Mouse (Mus musculus): ENCODE data around the gene Fbxl17.
A peak's percentile ranks its signal among the peaks of the same experiment; 100 is the strongest.

Gene Fbxl17

DNA sequence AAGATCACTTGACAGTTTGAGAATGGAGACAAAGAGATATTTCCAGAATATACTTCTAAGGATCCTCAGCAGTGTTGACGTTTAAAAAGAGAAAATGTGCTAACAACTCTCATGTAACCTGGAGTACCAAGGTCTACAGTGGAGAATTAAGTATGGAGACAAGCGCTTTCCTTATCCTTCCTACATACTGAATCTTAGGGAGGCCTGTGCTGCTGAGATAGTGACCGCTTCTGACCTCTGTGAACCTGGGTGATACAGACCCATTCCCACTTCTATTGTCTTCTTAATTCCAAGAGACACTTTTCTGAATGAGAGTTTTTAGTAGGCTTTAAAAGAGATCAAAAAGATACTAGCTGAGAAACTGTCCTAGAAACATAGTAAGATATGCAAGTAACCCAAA lies 278.2 kb downstream of the Fbxl17 start:
- no peak for DNase-seq (ENCODE audit: low read depth, low spot score)

DNA sequence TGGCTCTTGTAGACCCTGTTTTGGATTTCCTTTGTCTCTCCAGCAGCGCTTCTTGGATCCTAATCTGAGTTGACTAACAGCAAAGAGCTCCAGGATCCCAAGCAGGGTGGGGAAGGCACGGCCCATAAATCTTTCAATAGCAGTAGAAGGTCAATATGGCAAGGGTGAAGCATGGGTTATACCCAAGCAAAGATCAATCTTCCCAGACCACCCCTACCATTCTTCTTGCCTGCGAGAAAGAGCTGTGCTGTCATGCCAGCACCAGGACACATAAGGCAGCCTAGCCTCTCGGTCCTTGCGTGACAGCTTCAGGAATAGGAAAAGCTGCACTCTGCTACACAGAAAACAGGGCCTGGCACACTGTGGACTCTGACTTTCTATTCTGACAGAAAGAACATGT lies 279.0 kb downstream of the Fbxl17 start:
- no peak for DNase-seq (ENCODE audit: low read depth, low spot score)

DNA sequence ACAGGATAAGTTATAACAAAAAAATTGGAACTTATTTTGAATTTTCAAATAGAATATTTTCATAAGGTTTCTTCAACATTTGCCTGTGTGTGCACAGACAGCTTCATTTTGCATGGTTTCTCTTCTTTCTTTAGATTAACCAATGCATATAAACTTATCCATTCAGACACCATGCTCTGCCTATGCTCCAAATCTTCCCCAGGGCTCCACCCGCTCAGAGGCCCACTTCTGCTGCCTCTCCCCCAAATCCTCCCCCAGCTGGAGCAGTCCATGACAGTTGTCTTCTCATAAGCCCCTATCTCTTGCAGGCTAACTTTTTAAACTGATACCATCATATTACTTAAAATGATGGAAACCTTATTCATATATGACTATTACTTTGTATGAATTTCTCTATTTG lies 282.8 kb downstream of the Fbxl17 start:
- DNase-seq (ENCODE audit: low read depth, low spot score) = no peak

DNA sequence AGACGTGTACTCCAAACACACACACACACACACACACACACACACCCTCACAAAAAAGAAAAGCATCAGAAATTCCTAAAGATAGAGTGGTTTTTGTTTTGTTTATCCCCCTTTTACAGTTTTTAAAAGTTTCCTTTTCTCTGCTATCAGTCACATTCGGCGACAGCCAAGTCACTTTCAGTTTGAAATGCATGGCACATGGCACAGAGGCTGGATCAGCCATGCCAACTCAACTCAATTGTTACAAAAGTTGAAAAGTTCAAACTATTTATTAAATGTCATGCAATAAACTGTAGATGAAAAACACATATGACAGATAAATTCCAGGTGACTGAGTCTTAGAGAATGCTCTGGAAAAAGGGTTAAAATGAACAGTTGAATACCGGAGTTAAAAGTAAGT lies 287.8 kb downstream of the Fbxl17 start:
- DNase-seq (ENCODE audit: low read depth, low spot score) = no peak

DNA sequence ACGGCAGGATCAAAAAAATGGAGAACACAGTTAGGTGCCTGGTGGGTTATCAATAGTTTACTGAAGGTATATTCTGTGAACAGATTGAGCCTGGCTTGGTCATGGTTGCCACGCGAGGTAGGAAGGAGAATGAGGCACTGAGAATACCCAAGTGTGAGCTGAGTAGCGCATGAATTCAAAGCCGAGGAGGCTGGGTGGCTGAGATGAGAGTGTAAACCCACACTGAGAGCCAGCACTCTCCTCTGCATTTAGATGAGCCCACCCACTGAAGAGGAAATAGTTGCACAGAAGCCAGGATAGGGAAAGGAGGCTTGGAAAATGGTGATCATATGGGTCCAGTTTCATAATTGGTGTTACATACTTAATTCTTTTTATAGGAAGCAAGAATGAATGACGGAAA lies 290.7 kb downstream of the Fbxl17 start:
- peak; percentile 64 for DNase-seq (ENCODE audit: low read depth, low spot score)

DNA sequence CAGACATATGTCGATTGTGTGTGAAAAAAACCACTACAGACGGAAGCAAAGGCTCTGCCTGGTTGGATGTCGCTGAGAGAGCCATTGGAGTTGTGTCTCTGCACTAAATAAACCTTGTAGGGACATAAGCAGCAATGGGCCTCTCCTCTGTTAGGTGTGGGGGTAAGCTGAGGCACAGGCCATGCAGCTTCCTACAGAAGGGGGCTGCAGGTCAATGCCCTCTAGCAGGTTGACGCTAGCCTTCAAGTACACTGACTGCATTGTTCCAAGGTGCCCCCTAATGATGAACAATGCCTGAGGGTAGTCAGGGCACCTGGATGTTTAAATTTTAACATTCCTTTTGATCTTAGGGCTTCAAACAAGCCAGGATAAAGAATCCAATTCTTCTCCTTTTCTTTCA lies 291.5 kb downstream of the Fbxl17 start:
- DNase-seq (ENCODE audit: low read depth, low spot score) = no peak

DNA sequence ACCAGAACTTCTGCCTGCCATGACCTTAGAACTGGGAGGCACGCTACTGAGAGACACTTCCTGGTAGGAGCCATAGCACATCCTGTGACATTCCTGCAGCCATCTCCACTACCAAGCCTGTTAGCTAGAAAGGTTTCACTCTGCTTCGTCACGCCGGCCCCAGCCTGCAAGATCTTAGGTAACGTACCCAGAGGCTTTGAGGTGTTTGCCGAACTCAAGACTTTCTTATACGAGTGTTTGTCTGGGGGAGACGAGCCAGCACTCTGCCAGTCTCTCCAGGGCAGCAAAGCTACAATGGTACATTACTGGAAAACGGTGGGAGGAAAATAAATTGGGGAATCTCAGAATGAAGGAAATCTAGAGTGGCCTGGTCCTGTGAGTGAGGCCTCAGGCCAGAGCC lies 292.1 kb downstream of the Fbxl17 start:
- no peak for DNase-seq (ENCODE audit: low read depth, low spot score)

DNA sequence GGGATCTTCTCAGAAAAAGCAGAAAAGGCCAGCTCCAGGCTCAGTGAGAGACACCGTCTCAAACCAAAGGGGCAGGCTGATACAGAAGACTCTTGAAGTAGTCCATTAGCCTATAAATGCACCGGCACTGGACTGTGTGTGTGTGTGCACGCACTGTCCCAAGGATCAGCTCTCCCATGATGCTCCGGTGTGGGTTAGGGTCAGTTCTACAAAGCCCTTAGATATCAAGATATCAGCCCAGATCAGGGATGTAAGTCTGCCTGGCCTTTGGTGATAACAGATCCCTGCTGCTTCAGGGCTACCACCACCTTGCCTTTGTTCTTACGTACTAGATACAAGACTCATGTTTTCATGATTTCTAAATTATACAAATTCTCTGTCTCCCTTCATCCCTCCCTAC lies 294.5 kb downstream of the Fbxl17 start:
- DNase-seq (ENCODE audit: low read depth, low spot score) = no peak

DNA sequence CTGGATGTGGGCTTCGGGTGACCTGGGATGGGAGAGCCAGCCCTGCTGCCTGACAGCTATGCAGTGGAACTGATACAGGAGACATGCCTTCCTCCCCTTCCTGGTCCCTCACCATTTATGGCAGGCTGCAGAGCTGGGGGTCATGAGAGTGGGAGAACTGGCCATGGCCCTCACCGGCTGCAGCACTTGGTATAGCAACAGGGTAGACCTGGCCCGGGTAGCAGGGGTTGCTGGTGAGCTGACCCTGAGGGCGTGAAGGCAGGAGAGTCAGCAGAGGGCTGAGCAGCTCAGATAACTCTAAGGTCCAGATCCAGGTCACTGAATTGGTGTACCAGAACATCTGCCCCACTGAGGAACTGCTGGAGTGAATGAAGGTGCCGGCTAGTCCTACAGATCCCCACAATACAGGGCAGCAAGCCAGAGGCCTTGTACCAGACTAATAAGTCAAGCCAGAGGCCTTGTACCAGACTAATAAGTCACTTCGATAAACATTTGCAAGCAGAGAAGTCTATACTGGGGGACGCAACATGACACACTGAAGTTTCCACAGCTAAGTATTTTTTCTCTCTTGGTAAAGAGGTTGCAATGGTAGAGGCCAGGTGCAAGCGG lies 296.1 kb downstream of the Fbxl17 start:
- no peak for DNase-seq (ENCODE audit: low read depth, low spot score)

DNA sequence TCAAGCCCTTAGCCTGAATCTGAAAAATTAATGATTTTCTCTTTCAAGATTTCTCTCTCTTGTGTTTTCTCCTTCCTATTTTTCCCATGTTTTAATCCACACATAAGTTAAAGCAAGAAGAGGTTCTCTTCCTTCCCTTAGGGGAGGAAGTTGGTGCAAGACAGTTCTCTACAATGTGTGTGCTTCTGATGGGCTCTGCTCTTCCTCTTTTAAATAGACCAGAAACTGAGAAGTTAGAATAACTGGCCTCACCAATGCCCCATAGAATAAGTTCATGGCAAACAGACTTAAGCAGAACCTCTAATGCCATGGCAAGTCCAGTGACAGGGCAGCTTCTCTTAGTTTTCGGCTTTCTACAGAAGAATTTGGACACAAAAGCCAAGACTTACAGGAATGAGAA lies 301.1 kb downstream of the Fbxl17 start:
- DNase-seq (ENCODE audit: low read depth, low spot score) = no peak

DNA sequence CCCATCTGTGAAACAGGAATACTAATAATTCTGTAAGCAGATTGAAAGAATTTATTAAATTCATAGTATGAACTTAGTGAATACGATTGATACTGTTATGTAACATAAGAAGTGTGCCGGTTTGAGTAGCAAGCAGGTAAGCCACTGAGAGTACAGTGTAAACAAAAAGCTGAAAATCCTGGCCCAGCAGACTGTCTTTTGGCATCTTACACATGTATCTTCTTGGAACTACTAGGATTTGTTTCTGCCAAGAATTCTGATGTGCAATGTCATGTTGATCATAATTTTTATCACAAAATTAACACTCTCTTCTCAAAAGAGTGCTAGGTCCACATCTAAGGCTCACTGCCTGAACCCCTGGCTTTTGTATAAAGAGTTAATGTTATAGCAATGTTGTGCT lies 304.3 kb downstream of the Fbxl17 start:
- DNase-seq (ENCODE audit: low read depth, low spot score) = no peak

DNA sequence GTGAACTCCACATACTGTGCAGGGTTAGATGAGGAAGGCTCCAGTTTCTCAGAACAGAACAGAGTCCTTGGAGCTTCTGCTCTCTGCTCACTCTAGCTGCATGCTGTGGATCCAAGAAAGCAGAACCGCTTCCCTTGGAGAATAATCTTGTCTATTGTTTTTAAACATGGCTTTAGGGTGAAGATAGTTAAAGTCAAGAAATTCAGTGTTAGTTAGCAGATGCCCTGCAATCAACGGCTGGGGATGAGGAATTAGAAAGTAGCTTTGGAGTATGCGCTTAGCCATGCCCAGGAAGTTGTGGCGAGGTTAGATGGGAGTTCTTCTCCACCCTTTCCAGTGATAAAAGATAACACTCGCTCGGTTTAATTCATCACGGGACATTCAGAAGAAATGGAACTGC lies 306.6 kb downstream of the Fbxl17 start:
- DNase-seq (ENCODE audit: low read depth, low spot score) = no peak

DNA sequence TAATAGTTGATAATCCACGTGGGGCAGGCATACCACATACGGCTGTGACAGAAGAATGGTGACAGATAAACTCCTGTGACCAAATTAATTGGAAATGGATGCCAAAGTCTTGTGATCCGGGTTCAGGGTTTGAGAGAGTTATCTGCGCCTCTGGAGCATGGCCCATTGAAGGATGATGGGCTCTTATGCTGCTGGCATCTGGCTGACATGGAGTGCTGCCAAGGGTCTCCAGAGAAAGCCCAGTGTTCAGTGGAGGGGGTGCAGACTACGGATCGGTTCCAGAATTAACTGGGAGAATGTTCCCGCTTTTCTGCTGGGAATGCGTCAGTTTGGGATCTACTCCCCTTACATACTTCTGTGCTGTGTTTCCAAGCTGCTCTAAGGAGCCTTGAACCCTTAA lies 308.5 kb downstream of the Fbxl17 start:
- DNase-seq (ENCODE audit: low read depth, low spot score) = no peak

DNA sequence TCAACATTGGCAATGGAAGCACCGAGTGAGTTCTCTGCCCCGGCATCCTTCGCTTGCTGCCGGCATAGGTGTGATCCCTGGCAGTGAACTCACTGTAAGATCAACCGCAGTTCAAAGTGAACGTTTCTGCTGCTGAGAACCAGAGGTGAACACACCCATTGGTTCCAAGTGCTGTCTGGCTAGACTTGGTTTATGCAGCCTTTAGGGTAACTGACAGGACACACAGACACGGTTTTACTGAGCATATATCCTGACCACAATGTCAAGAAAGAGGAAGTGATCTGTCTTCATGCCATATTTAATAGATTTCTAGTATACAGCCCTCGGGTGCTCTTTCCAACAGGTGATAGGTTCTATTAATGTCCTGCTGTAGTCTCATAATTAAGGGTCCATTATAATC lies 310.5 kb downstream of the Fbxl17 start:
- no peak for DNase-seq (ENCODE audit: low read depth, low spot score)

DNA sequence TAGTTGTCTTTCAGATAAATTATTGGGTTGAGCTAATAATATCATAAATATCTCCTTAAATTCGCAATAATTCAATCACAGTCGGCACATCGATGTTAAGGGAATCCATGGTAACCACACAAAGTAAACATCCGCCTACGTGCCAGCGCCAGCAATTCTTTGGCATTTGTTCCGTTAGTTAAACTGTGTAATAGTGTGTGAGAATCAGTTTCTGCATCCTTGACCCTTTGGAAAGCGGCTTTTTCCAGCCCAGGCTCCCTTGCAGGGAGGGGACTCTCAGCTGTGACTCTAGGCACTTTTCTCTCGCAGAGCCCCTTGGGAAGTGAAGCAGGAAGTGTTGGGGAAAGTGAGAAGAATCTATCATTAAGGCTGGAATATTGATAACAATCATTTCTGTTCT lies 314.3 kb downstream of the Fbxl17 start:
- peak; percentile 47 for DNase-seq (ENCODE audit: low read depth, low spot score)

DNA sequence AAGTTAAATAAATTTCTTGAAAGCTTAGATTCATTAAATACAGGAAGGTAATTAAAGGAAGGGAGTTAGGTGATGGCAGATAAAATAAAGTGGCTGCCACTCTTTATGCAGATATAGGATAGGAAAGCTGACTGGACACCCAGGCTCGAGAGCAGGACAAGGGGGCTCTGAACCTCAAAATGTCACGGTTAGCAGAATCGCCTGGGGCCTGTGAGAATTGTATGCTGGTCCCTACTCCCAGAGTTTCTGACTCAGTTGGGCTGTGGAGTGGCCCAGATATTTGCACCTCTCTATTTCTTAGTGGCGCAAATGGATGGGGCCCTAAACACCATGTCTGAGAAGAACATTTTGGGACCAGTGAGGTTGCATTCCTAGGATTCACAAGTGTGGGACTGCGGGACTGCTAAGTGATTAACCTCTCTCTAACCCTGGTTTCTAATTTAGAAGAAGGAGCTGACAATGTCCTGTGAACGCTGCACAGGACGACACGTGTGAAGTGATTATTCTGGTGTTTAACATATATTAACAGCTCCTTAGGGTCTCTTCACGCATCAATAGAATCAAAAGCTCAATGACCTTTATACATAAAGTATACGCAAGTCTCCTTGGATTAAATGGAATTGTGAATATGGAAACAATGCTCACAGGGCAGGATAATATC lies 314.8 kb downstream of the Fbxl17 start:
- no peak for DNase-seq (ENCODE audit: low read depth, low spot score)

DNA sequence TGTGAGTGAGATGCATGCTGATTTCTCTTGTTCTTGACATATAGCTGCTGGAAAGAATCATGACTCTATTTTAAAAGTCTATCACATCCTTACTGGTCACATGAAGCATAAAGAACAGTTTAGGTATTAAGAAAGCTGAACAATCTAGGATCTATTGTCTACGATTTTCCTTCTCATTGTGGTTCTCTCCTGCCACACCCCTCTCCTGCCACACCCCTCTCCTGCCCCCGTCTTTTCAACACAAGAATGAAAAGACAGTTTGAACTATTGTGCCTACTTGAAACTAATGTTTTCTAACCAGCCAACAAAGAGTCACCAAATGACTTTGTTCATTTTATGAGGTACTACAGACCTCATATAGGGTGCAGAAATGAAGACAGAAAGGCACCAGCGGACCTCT lies 316.4 kb downstream of the Fbxl17 start:
- no peak for DNase-seq (ENCODE audit: low read depth, low spot score)

DNA sequence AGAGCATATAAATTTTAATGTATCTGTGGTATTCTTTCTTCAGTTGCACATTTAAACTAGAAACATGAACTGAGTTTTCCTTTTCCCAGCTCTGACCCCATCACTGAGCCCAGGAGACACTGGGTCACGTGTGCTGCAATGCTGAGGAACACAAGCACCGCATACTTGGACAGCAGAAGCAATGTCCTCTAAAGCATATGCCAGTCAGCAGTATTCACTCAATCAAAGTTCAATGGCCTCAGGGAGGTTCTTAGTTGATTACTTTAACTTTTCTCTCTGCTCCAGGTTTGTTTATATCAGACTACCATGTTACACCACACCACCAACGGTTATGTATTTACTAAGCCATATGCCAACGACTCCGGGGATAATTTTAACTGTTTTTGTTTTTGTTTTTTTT lies 318.2 kb downstream of the Fbxl17 start:
- DNase-seq (ENCODE audit: low read depth, low spot score) = no peak

DNA sequence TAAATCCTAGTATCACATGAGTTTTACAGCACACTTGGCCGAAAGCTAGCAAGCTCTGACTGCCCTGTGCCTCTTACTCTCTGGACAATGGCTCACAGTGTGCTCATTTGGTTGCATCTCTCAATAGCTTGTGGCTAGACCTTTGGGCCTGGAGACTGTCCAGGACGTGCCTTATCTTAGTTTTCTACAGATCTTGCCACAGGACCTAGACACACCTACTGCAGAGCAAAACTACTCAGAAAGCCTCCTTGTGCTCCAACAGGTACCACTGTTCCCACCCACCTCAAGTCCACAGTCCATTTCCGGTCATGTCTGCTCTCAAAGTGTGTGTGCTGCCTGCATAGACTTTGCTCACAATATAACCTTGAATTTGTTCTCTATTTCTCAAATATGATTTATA lies 319.8 kb downstream of the Fbxl17 start:
- DNase-seq (ENCODE audit: low read depth, low spot score) = no peak

DNA sequence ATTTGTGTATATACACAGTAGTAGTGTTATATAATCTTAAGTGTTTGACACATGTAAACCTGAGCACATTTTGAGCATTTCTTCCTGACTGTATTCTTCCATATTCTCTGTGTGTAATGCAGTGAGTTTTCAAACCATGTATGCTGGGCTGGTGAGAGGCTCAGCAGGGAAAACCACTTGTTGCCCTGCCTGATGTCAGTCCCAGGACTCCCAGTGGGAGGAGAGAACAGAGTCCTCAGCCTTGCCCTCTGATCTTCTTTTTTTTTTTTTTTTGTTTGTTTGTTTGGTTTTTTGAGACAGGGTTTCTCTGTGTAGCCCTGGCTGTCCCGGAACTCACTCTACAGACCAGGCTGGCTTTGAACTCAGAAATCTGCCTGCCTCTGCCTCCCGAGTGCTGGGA lies 321.5 kb downstream of the Fbxl17 start:
- no peak for DNase-seq (ENCODE audit: low read depth, low spot score)

DNA sequence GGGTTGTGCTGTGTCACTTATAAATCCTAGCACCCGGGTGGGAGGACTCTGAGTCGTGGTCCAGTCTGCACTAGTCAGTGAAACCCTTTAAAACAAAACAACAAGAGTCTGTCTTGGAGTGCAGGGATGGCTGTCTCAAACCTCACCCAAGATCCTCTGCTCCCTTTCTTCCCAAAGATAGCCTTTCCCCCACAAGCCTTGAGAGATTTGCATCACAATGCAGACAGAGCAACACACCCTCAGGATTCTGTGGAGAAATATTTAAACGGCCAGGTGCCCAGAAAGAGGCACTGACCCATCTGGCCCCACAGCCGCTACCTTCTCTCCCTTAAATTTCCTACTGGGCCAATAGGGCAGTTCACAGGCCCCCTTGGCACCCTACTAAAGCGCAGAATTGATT lies 323.4 kb downstream of the Fbxl17 start:
- no peak for DNase-seq (ENCODE audit: low read depth, low spot score)

DNA sequence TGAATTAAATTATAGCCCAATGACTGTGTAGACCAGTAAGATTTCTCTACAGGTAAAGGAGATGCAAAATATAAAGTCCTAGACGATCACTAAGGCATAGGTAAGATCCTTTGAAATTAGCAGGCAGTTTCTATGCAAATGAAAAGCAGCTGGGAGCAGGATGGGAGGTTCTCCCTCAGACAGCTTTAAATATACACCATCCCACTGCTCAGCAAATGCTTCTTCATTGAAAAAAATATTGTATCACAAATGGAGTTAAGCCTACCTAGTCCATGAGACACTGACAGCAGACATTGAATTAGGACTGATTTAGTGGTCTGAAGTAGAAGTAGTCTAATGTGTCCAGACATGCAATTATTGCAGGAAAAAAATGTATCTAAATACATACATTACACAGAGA lies 327.1 kb downstream of the Fbxl17 start:
- peak; percentile 36 for DNase-seq (ENCODE audit: low read depth, low spot score)

DNA sequence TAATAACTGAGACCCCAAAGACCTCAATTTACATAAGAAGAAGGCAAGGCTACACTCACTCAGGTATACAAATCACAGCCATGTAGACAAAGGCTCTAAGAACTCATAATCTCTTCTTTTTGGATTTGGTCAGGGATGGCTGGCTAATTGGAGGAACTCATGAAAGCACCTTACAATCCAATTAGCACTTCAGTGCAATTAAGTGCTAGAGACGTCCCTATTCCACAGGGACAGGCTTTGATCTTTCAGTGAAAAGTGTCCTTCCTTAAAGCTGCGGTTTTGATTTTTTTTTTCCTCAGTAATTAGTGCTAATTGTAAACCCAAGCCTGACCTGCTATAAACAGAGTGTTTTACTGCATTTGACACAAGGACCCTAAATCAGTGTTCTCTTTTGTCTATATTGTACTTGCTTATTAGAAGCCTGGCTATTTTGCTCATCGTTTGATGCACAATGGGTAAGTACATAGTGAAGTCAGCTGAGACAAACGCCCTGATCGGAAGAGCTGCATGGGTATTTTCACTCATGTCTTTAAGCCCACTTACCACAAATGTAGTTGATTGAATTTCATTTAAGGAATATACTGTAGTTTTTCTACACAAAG lies 327.8 kb downstream of the Fbxl17 start:
- DNase-seq (ENCODE audit: low read depth, low spot score) = no peak

DNA sequence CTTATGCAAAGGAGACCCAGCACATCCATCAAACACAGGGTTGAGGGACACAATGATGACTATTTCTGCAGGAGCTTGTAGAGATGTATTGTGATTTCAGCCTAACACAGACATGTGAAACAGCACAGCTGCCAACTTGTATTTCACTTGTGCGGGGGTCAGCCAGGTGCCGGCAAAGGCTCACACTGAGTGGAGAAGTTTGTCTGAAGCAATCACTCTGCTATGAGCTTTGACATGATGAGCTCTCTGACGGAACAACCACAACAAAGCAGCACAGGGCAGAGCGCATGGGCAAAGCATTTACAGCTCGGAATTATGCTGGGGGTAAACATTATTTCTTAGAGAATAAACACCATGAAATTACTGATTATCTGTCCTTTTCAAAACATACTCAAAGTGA lies 328.6 kb downstream of the Fbxl17 start:
- DNase-seq (ENCODE audit: low read depth, low spot score) = no peak
